In genomic region chr1:179709390-179709789, GRCm38 (mm10) we compare ENCODE assay signal across 9 mouse cellular contexts. TPM values are rescaled to one million over a fixed set of nuclear protein-coding genes. Genes with fewer than 3 reads are reported as not detected.
DNase-seq lines count a peak whose midpoint lies in the region; ATAC-seq and TF ChIP-seq lines count a peak whose summit lies in the region.
"Had no signal": no experiment of that assay in that cellular context is flagged by ENCODE, and none has a peak within 500 bp of the region (broad histone marks: within the 10 kb centered on the region; RNA-seq: fewer than 3 reads in every experiment).

No protein-coding gene starts in this region.

- no peak for DNase-seq in hindbrain, postnatal 0 days (ENCODE audit: low spot score)
- DNase-seq in hindbrain, embryonic 11.5 days (ENCODE audit: low spot score) = no peak
- peak; percentile 49 to 54 for DNase-seq in frontal cortex, postnatal 25 days (ENCODE audit: low spot score in 2 of 2)
- peak; percentile 68 for DNase-seq in layer of hippocampus, adult 9-10 months (ENCODE audit: low spot score)
- no peak for DNase-seq in thymus, postnatal 25 days
- DNase-seq in urinary bladder, adult 18-20 months (ENCODE audit: low spot score in 2 of 2) = no peak

- H3K36me3 ChIP-seq in hindbrain, postnatal 0 days (ENCODE audit: insufficient read depth, low read length) = no peaks in the 10 kb centered on the region
- no peaks in the 10 kb centered on the region for H3K36me3 ChIP-seq in hindbrain, embryonic 11.5 days (ENCODE audit: control insufficient read depth, insufficient read depth, low read length)
- H3K36me3 ChIP-seq in myocyte (ENCODE audit: control insufficient read depth, insufficient read depth) = no peaks in the 10 kb centered on the region
- no peaks in the 10 kb centered on the region for H3K36me3 ChIP-seq in liver, embryonic 12.5 days

- H3K4me3 ChIP-seq in hindbrain, postnatal 0 days (ENCODE audit: low read length) = no peak overlapping the region
- H3K4me3 ChIP-seq in hindbrain, embryonic 11.5 days (ENCODE audit: low read depth, low read length) = no peak overlapping the region
- H3K4me3 ChIP-seq in myocyte = no peak overlapping the region
- H3K4me3 ChIP-seq in liver, embryonic 12.5 days = no peak overlapping the region

- TF ChIP-seq POLR2A in myocyte (IDR thresholded peaks at IDR 0.05; ENCODE audit: insufficient read length, low read depth) = no peak

- ATAC-seq in hindbrain, postnatal 0 days = peak; percentile 70; the same call in 1 of the 2 replicates
- ATAC-seq in hindbrain, embryonic 11.5 days (ENCODE audit: low FRiP score) = no peak
- ATAC-seq in liver, embryonic 12.5 days = no peak

- H3K27ac ChIP-seq in hindbrain, postnatal 0 days = no peak overlapping the region
- H3K27ac ChIP-seq in hindbrain, embryonic 11.5 days (ENCODE audit: low read depth, low read length) = no peak overlapping the region
- H3K27ac ChIP-seq in liver, embryonic 12.5 days = no peak overlapping the region

- no peak for TF ChIP-seq CTCF in hindbrain, postnatal 0 days (IDR thresholded peaks at IDR 0.05; ENCODE audit: low read depth)

- WGBS in hindbrain, postnatal 0 days = 68% methylated on average over 6 of the region's 6 CpGs
- WGBS in hindbrain, embryonic 11.5 days = 92% methylated on average over 6 of the region's 6 CpGs
- WGBS in liver, embryonic 12.5 days (ENCODE audit: insufficient replicate concordance) = 55% methylated on average over 6 of the region's 6 CpGs

- H3K9ac ChIP-seq in hindbrain, postnatal 0 days (replicated peaks; ENCODE audit: low read length) = no peak overlapping the region
- no peak overlapping the region for H3K9ac ChIP-seq in hindbrain, embryonic 11.5 days (ENCODE audit: low read depth, low read length)
- no peak overlapping the region for H3K9ac ChIP-seq in liver, embryonic 12.5 days

- no peaks in the 10 kb centered on the region for H3K4me1 ChIP-seq in hindbrain, postnatal 0 days (ENCODE audit: insufficient read depth, low read length)
- H3K4me1 ChIP-seq in hindbrain, embryonic 11.5 days (replicated peaks; ENCODE audit: control insufficient read depth, insufficient read depth, low read length) = no peaks in the 10 kb centered on the region
- H3K4me1 ChIP-seq in liver, embryonic 12.5 days = peaks cover 2% of the 10 kb centered on the region

- no peaks in the 10 kb centered on the region for H3K79me2 ChIP-seq in myocyte (ENCODE audit: control insufficient read depth, insufficient read depth)

- H3ac ChIP-seq in myocyte (ENCODE audit: control insufficient read depth, insufficient read length) = no peak overlapping the region

- no peaks in the 10 kb centered on the region for H3K9me3 ChIP-seq in hindbrain, postnatal 0 days (ENCODE audit: low read length)
- H3K9me3 ChIP-seq in hindbrain, embryonic 11.5 days (ENCODE audit: control insufficient read depth, low read length) = no peaks in the 10 kb centered on the region
- no peaks in the 10 kb centered on the region for H3K9me3 ChIP-seq in liver, embryonic 12.5 days (replicated peaks)

- H3K27me3 ChIP-seq in hindbrain, postnatal 0 days (ENCODE audit: insufficient read depth, low read length) = no peaks in the 10 kb centered on the region
- no peaks in the 10 kb centered on the region for H3K27me3 ChIP-seq in hindbrain, embryonic 11.5 days (ENCODE audit: control insufficient read depth, insufficient read depth, low read length)
- H3K27me3 ChIP-seq in myocyte (ENCODE audit: control insufficient read depth, insufficient read depth, insufficient read length) = no peaks in the 10 kb centered on the region
- no peaks in the 10 kb centered on the region for H3K27me3 ChIP-seq in liver, embryonic 12.5 days (replicated peaks)

- H3K4me2 ChIP-seq in hindbrain, postnatal 0 days (ENCODE audit: low read depth, low read length) = no peak overlapping the region
- H3K4me2 ChIP-seq in hindbrain, embryonic 11.5 days (replicated peaks; ENCODE audit: low read depth, low read length) = no peak overlapping the region
- H3K4me2 ChIP-seq in myocyte (ENCODE audit: low read depth) = peak overlapping the region; percentile 66
- H3K4me2 ChIP-seq in liver, embryonic 12.5 days = no peak overlapping the region

TF ChIP-seq in myocyte, 11 proteins besides CTCF, POLR2A, EP300 and RAD21:
- TF ChIP-seq MYOD1 (IDR thresholded peaks at IDR 0.05; ENCODE audit: control insufficient read depth in 1 of 3, insufficient read length in 2 of 3, low read depth in 2 of 3) = peak in 2 of 3 experiments; percentile 13 to 82
- TF ChIP-seq MYOG (IDR thresholded peaks at IDR 0.05; ENCODE audit: control insufficient read depth in 1 of 3, insufficient read depth in 1 of 3, insufficient read length in 2 of 3, low read depth in 2 of 3) = peak in 1 of 3 experiments; percentile 85
- no peak for TF ChIP-seq E2F4 (IDR thresholded peaks at IDR 0.05; ENCODE audit: insufficient read depth)
- TF ChIP-seq CEBPB (IDR thresholded peaks at IDR 0.05; ENCODE audit: insufficient read depth, poor library complexity, severe bottlenecking) = peak; percentile 69; the same call in 1 of the 2 replicates
- no peak for TF ChIP-seq TCF3 (IDR thresholded peaks at IDR 0.05; ENCODE audit: insufficient read length, low read depth)

RNA-seq across cellular contexts. Expression of gene Kif28, which starts 35.7 kb away (rescaled TPM):
- total RNA-seq in hindbrain, postnatal 0 days (2014; rRNA removed) = not detected in 2 replicates
- 0.06 TPM in 1 of 2 replicates, not detected in the other for polyA plus RNA-seq in hindbrain, postnatal 0 days (2015; fragmentation: Nextera tagmentation; extraction: Ambion mirVana)
- polyA plus RNA-seq in hindbrain, embryonic 11.5 days (2014; fragmentation: Nextera tagmentation; extraction: Ambion mirVana) = not detected in 2 replicates
- polyA plus RNA-seq in myocyte (2012; fragmentation: generic; extraction: Trizol) = 0.06 TPM
- polyA plus RNA-seq in liver, embryonic 12.5 days (2016; fragmentation: Nextera tagmentation; extraction: Ambion mirVana) = not detected in 2 replicates
- polyA plus RNA-seq: embryonic facial prominence, embryonic 11.5 days had no signal

RNA-seq across cellular contexts. Expression of gene Sccpdh, which starts 41.4 kb away (rescaled TPM):
- total RNA-seq in hindbrain, postnatal 0 days (2014; rRNA removed) = 63.8 and 87.3 TPM in 2 replicates
- 183 and 187 TPM in 2 replicates for polyA plus RNA-seq in hindbrain, postnatal 0 days (2015; fragmentation: Nextera tagmentation; extraction: Ambion mirVana)
- 112 and 119 TPM in 2 replicates for polyA plus RNA-seq in hindbrain, embryonic 11.5 days (2014; fragmentation: Nextera tagmentation; extraction: Ambion mirVana)
- polyA plus RNA-seq in myocyte (2012; fragmentation: generic; extraction: Trizol) = 43.0 TPM
- 14.5 and 14.8 TPM in 2 replicates for polyA plus RNA-seq in liver, embryonic 12.5 days (2016; fragmentation: Nextera tagmentation; extraction: Ambion mirVana)

Comparison
In these comparisons a context has a peak if more than half of its experiments do, and no peak if none do; other contexts are left out.
1. DNase-seq: peak in frontal cortex, postnatal 25 days (2 of 2) and layer of hippocampus, adult 9-10 months (single experiment); none in hindbrain, postnatal 0 days (single experiment), hindbrain, embryonic 11.5 days (single experiment), thymus, postnatal 25 days (single experiment) and urinary bladder, adult 18-20 months (0 of 2).